Mouse (Mus musculus) cerebellum, adult 18-20 months (tissue): Measurements from ENCODE around the gene Pde4dip.

ENCODE experiments used
- DNase-seq, 2 experiments: peaks; one replicate each; pipeline ENCODE4 v3.0.0; 2021

Gene Pde4dip

DNA sequence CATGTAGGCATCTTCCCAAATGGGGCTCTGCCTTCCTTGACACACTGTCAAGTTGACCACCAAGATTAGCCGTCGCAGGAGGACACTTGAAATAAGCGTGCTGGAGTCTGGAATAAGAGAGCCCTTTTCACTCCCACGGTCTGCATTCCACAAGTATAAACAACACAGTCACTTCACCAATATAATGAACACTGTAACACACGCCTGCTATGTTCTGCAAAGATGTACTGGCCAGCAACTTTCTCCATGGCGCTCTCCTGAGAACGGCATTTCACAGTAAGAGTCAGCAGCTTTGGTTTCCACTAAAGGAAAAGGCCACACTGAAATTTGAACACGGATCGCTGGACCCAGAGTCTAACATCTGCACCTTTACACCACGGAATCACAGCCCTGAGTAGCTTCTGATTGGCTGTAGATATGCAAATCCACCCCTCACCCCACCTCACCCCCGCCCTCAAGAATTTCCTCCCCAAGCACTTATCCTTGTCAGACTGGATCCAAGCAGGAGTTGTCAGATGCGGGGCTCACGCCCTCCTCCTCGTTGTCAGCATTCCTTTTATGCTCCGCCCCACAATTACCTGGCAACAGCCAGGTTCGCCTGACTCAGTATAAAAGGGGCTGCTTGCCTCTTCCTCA lies 204.8 kb downstream of the Pde4dip start:
- no peak for DNase-seq

DNA sequence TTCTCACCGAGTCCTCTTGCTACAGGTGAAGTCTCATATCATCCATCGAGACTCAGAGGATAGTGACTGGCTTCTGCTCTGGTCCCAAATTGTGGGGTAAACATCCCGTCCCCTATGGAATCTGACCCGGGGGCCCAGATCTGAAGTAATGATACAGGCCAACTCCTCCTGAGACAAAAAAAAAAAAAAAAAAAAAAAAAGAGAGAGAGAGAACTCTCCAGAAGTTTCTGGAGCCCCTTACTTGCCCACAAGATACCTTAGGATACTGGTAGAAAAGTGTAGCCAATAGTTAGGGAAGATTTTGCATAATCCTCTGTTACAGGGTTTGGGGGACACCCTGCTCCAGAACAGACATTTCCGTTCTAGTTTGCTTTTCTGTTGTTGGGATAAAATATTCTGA lies 205.9 kb downstream of the Pde4dip start:
- DNase-seq = no peak

DNA sequence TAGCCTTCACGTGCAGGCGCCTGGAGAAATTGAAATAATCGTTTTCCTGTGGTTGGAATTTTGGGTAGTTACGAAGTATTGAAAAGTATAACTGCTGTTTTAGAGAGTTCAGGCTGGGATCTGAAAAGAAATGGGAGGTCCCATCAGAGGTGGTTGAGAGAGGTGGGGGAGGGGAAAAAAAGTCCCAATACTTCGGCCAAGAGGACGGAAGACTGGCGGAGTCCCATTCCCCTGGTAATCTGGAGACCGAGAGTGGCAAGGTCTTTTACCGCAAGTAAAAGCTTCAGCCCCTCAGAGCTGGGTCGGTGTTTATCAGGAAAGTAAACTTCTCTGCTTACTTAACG lies 206.4 kb downstream of the Pde4dip start:
- no peak for DNase-seq

DNA sequence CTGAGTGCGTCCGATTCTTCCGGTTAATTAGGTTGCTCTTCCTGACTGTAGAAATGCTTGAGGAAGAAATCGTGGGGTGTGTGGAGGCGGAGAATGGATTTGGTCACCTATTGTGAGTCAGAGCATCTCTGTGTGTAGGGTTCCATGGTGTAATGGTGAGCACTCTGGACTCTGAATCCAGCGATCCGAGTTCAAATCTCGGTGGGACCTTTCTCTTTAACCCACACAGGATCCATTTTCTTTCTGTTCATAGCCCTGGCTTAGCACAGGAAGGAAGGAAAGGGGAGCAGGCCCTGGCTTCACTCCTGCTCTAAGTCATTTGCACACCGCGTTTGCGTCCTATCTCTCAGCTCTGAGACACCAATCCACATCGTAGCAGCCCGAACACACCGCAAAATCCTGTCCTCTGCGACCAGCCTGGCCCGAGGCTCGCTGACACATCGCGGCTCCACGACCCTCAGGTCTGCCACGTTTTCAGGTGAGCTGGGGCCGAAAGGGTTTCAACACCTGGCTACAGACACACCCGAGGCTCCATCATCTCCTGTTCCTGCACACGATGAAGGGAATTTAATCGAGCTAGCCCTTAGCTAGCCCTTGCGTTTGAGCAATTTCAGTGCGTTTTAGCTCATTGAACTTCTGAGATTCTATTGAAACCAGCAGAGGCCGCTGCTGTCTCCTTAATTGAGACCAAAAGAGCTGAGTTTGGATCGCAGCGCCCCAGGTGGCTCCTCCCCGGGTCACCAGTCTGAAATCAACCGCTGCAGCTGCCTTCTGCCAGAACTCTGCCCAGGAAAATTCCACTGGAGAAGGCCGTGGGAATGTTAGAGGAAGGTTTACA lies 207.0 kb downstream of the Pde4dip start:
- peak; percentile 68 to 70 for DNase-seq

DNA sequence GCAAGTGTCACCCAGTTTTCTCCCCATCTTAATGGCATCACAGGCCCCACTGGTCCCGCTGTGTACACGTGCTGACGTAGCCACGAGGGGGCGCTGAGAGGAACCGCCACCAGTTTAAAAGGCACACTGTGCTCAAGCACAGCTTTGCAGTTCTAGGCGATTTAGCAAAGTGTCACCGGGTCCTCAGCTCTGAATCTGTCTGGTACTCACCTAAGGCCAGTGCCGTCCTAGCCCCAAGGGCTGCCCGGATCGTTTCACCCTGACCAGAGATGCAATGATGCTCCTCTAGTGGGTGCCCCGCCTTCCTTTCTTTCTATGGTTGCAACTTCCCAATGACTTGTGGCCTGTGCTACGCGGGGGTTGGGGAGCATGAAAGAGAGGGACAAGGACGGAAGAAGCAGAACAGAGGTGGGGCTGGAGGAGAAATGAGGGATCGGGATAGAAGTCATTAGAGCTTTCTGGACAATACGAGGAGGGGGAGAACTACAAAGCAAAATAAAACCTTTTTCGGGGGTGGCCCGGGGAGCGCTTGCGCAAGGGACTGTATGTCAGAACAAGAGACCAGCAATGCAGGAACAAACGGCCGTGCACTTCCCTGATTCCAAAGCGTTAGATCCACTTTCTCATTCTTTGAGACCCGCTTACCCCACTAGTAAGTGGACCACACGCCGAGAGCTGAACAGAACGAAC lies 207.7 kb downstream of the Pde4dip start:
- DNase-seq = peak; percentile 81 to 83

DNA sequence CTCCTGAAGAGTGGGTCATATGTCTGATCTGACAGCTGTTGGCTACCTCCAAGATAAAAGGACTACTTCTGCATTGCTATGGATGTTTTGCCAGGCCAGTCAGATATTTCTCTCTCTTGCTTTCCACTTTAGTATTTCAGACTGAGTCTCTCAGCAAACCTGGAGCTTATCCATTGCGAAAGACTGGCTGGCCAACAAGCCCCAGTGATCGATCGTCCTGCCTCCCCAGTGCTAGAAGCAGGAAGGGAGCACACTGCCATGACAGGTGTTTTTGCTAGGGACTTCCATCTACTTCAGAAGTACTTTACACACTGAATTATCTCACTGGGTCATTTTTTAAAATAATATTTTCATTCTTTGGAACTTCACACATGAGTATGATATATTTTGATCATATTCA lies 210.1 kb downstream of the Pde4dip start:
- no peak for DNase-seq

DNA sequence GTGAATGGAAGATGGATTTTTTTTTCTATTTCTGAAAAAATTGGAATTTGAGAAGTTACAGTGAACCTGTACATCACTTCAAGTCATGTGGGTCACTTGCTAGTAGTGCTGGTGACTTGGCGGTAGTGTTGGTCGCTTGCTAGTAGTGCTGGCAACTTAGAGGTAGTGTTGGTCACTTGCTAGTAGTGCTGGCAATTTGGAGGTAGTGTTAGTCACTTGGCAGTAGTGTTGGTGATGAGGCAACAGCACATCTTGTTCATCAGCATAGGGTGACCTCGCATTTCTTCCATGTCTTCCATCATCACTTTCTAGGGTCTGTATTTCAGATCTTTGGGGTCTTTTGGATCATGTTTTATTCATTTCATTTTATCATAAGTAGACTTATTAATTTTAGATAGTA lies 212.4 kb downstream of the Pde4dip start:
- no peak for DNase-seq

DNA sequence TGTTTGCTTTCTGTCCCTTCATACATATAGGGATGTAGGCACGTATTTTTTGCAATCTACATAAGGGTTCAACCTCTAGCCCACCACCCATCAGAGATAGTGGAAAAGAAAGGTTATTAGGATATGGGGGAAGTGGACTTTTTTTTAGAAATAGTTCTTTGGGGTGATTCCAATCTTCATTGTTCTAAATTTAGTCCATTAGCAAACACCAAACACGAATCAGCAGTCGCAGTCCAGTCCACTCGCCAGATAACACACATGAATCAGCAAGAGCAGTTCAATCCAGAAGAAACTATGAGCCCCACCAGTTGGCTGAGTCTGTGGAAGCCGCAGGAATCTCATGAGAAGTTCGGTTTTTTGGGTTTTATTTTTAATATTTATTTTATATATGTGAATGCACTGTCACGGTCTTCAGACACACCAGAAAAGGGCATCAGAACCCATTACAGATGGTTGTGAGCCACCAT lies 213.8 kb downstream of the Pde4dip start, which contains the start of gene Gm17651:
Gene Gm17651, minus strand, starts transcription at position 51 of the 467 bp plus-strand sequence.
- DNase-seq = no peak

DNA sequence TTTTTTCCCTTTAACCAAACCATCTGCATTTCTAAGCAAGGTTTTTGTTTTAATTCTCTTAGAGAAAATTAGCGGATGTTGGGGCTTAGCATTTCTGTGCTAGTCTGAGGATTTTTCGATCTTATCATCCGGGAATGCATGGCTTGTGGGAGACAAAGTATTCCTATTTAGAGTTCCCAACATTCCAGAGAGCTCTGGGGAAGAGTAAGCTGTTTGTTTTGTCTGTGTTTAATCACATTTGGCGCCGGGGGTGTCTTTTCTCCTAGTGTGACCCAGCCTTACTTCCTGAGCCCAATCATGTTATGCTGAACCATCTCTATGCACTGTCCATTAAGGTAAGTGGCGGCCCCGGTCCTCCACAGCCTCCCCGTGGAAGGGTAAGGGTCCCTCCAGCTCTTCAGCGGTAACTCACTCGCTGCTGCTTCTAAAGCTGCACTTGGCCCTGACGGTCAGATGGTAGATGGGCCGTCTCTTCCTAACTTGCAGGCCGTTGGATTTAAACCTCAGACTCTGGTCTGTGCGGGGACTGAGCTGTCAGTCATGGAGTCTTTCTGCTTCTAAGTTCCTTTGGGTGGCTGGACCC lies 221.3 kb downstream of the Pde4dip start:
- no peak for DNase-seq

DNA sequence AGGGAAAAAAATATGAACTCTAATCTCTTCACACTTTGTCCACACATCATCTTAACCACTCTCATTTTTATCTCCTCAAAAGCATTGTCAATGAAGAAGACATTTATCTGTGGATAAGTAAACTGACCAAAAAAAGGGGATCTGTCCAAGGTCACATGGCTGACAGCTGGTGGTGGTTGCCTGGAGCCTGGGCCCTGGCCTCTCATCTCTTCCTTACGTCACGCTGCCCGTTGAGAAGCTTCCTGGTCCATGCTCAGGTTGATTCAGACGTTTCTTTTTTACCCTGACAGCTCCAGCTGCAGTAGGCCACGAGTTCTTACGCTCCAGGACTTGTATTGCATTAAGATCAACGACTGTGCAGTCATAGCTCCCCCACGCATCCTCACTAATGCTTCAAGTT lies 222.4 kb downstream of the Pde4dip start:
- no peak for DNase-seq

DNA sequence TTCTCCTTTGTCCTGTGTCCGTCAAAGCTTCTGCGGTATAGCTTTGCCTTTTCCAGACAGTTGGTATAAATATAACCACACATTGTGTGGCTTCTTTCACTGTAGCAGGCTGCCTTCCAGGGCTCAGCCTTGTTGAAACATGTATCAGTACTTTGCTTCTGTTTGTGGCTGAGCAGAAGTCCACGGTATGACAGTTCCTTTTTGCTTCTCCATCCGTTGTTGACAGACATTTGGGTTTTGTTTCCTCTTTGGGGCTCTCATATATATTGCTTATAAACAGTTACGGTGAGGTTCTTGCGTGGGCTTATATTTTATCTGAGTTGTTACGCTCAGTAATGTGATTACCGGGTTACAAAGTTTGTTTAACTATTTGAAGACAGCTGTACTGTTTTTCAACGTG lies 223.0 kb downstream of the Pde4dip start:
- no peak for DNase-seq

DNA sequence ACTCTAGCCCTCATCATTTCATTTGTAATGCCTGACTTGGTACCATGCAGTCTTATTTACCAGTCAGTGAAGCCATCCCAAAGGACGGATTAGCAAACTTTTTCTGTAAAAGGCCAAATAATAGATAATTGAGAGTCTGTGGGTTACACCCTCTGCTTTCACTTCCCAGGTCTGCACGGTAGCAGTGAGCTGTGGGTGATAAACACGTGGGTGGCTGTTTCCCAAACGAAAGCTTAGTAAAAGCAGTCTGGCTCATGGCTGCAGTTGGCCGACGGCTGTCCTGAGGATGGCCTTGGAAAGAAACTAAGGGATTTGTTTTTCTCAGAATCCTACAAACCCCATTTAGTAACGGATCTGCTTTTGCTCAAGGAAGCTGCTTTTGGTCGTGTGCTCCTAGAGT lies 227.3 kb downstream of the Pde4dip start:
- no peak for DNase-seq

DNA sequence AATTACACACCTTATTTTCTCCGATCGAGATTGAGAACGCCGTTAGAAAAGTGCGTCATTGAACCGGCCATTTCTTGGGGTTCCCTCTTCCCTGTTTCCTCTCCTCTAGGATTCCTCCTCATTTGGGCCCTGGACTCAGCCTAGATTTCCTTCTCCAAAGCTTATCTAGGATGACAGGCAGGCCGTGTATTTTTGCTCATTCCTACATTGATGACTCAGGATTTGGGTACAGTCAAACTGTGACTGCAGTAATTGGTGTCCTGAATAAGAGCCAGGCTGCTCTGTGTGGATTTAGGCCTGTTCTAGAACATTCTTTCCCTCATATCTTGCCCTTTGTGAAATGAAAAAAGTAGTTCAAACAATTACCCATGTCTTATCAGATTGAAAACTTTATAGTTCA lies 228.8 kb downstream of the Pde4dip start:
- no peak for DNase-seq

DNA sequence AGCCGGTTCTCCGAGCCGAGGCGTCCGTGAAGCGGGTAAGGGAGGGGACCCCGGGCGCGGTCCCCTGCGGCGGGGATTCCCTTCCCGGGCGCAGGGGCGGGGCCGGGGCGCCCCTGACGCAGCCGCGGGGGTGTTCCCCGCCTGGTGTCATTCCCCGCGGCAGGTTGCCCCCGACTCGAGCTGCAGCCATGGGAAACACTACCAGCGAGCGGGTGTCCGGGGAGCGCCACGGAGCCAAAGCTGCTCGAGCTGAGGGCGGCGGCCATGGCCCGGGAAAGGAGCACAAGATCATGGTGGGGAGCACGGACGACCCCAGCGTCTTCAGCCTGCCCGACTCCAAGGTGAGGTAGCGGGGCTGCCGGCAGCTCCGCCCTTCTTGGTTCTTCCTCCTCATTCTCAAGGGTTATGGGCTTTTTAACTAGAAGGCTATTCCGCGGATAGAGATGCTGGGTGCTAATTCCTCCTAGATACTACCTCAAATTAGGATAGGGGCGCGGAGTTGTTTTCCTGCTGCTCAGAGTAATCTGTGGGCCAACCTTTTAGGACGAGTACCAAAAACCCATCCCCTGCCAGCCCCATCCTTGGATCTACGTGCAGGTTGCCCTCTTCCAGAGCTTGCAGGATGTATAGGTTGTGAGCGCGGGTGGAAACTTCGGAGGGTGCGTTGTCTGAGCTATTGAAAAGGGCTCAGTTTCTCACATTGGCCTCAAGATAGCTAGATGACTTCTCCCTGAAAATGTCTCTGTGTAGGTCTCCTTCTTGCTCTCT lies 229.9 kb downstream of the Pde4dip start:
- peak in 1 of 2 experiments; percentile 60 for DNase-seq

DNA sequence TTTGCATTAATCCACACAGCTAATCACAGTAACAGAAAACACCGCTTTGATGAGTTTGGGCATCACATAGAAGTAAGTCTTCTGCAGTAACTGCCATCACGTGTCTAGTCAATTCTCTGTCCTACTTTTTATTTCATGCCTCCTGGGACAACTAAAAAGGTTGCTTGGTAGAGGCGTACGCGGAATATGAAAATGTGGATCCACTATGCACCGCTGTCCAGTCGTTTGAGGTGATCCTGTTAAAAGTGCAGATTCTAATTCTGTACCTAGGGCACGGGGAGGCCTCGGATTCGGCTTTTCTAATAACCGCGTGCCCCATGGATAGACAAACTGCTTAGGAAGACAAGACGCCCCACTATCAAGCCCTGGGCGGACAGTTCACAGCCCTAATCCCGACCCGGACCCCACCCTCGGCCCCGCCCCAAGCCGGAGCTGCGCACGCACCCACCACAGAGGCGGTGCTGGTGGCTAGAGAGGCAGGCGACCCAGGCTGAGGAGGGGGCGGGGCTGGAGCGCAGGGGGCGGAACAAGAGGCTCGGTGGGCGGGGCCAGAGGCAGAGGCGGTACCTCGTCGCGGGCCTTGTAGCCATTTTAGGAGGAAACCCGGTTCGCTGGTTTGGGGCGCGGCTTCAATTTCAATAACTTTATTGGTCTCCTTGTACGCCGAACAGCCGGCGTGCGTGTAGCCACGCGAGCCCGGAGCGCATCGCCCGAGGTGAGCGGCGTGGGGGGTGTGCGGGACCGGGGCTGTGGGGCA lies 230.7 kb downstream of the Pde4dip start, which contains the start of gene Prkab2:
Gene Prkab2, plus strand, starts transcription at position 539 of the 757 bp plus-strand sequence.
- peak; percentile 98 to 99 for DNase-seq

DNA sequence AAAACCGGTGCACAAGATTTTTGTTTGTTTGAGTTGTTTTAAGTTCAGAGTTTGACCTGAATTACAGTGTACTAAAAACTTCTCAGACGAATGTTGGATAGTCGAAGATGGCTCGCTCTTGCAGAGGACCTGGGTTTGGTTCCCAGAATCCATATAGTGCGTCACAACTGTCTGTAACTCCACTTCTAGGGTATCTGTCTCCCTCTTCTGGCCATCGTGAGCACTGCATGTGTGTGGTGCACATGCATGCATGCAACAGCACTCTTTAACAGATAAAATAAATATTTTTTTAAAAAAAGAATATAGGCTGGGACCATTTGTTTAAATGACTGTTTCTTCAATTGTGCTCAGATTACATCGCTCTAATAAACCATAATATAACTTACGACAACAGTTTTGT lies 233.6 kb downstream of the Pde4dip start:
- no peak for DNase-seq

DNA sequence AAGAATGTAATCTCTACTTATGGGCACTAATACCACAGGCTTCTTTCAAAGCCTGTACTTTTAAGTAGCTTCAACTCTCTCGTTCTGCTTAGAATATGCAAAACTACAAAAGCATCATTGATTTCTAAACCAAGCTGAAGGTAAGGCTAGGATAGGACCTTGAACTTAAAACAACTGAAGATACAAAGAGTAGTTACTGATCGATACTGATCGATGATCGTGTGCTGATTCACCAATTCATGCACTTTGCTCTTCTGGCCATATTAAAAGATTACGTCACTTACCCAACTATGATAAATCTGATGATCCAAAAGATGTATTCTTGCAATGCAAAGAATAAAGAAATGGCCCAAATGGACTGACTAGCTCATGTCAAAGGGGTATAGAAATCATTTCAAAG lies 234.7 kb downstream of the Pde4dip start:
- DNase-seq = no peak

DNA sequence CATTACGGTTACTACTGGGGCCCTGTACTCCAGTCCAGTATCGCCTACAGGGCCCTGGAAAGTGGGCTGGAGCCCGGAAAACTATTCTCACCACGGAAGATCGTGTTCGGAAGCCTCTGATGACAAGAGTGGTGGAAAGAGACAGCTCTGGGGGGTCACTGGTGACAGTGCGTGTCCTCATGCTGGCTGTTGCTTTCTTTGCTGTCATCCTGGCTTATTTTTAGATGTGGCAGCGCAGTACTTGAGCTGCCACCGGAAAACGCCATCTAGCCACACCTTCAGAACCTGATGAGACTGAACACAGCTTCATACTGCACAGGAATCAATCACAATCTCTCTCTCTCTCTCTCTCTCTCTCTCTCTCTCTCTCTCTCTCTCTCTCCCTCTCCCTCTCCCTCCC lies 236.9 kb downstream of the Pde4dip start:
- no peak for DNase-seq

DNA sequence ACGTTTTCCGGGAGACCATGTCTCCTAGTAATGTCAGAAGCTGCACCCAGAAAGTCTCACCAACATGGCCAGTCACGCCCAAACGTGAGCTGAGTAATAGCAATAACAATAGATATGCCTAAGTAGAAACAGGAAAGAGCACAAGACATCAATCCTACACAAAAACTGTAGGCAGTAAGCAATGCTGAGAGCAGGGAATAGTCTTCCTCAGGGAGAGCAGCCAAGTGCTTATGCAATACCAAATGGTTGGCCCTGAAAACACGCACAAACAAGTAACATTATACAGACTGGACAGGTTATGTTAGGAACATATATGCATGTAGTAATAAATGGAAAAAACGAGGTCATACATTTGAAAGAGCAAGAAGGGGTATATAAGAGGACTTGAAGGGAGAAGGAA lies 239.0 kb downstream of the Pde4dip start:
- no peak for DNase-seq

DNA sequence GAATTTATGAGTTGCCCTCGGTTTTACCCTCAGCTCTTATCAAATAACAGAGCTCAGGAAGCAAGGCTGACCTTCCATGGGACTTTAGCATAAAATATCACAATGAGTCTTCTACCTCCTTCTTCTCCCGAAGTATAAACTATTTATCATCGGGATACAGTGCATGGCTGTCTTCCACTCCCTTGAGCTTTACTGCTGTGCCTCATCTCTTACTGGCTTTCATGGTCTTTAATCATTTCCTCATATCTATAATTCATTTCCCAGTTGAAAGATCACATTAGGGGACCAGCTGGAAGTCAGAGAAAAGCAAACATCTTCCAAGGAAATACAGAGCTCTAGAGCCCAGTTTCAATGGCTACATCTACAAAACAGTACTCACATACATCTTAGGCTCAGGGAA lies 239.5 kb downstream of the Pde4dip start:
- DNase-seq = no peak

DNA sequence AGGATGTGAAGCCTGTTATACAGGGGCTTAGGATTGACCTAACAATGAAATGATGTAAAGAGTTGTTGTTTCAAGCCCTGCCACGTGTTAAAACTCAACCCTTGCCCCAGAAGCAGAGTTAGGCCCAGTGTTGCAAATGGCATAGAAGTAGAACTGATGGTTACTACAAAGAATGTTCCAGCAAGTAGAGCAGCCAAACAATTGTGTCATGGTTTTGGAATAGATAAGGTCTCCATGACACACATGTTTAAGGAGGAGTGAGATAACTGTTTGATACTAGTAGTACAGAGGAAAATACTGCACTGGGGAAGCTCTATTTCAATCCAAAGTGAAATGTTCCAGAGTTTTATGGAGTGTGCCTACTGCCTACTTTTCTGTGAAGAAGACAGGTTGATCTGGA lies 240.0 kb downstream of the Pde4dip start:
- DNase-seq = no peak

DNA sequence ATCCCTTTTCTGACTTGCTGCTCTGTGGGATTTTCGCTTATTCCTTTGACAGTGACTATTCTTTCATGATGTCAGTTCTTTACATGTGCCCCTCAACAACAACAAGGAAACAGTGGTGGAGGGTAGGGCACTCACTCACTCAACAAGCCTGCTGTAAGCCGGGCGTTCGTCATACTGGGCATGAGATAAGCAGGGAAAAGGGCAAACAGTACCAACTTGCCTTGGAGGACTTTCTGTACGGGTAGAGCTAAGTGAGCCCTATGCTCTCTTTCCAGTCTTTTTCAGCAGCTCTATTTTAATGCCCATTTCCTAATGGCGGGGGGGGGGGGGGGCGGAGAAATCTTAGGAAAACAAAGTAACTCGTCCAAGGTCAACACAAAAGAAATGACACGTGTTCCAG lies 246.5 kb downstream of the Pde4dip start:
- no peak for DNase-seq
